Mouse (Mus musculus) frontal cortex, adult (tissue): ENCODE results near the gene Snx19.

Source experiments
- ATAC-seq: cut with Nextera tagmentation; 2 replicates; pipeline ENCODE4 v1.9.2; 2017; ENCODE audit warnings: mild to moderate bottlenecking, moderate library complexity, mixed read lengths; ENCODE audit not compliant: low TSS enrichment

The Snx19 gene

GRCm38 (mm10) chr9:30426882-30427632 lies at the start of gene Snx19:
Gene Snx19, plus strand, starts transcription at chr9:30427108.
- ATAC-seq, result peak; percentile 92

- ATAC-seq, result no peak
These were observed 26.1 kb upstream of the Snx19 start for GRCm38 (mm10) chr9:30400771-30401170.

DNA sequence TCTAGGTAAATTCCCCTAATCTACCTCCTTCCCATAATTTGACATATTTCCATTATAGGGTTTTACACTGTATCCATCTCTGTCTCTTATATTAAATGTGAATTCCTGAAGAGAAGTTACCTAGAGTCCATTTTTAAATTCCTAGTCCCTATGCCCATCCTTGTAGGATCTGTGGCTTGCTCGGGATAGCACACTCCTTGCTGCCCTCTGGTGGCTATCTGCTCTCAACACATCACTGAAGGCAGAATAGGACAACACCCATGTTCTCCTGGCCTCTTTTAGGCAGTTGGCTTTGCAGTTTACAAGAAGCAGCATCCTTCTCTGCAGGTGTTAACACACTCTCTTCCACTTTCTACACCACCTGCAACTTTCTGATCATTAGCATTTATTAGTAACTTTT lies 4.0 kb upstream of the Snx19 start:
- ATAC-seq, result peak; percentile 77

DNA sequence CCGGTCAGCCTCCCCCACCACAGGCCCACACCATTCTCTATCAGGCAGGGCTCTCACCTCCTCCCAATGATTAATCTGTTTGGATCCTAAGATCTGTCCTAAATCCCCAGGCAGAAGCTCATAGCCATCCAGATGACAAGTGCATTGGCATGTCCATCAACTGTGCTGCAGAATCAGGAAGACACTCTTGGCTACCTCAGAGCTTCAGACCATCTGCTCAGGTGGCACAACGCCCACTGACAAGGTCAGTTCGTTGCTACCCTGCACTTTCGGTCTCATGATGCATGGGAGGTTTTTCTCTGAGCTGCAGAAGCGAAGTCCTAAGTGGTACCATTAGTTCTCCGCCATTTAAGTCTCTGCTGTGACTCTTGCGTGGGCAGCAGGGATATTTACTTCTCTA lies 1.7 kb upstream of the Snx19 start:
- ATAC-seq, result no peak

- no peak for ATAC-seq
These were observed 1.3 kb downstream of the Snx19 start for GRCm38 (mm10) chr9:30428231-30428630.

GRCm38 (mm10) chr9:30430447-30430846 lies 3.5 kb downstream of the Snx19 start:
- no peak for ATAC-seq

GRCm38 (mm10) chr9:30431909-30432308 lies 5.0 kb downstream of the Snx19 start:
- no peak for ATAC-seq

GRCm38 (mm10) chr9:30433914-30434313 lies 7.0 kb downstream of the Snx19 start:
- no peak for ATAC-seq

DNA sequence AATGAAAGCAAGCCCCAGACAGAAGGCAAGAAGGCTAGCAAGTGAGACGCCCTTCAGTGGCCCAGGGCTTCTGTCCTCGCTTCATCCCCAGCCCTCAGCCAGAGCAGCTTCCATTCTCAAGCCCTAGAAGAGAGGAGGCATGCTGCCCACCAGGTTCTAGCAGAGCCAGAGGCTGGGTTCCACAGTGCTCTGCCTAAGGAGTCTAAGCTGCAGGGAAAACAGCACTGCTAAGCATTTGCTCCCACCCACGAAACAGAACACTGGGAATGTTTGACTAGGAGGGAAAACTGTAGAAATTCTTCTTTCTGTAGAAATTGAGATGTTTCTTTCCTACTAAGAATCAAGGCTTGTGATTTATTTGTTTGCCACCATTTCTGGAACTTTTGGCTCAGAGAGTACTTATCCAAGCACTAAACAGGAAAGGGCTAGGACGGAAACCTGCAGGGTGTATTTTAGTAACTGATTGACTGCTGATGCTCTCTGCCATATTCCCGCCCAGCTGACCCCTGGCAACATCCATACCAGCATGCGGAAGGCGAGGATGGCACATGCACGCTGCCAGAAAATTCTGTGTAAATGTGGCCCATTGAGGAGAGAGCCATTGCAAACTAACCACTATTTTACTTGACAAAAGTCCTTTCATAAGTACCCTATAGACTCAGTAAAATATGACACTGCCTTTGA lies 9.1 kb downstream of the Snx19 start:
- ATAC-seq, result peak; percentile 88

- ATAC-seq, result peak; percentile 91
These were observed 11.6 kb downstream of the Snx19 start for GRCm38 (mm10) chr9:30438505-30438904.

DNA sequence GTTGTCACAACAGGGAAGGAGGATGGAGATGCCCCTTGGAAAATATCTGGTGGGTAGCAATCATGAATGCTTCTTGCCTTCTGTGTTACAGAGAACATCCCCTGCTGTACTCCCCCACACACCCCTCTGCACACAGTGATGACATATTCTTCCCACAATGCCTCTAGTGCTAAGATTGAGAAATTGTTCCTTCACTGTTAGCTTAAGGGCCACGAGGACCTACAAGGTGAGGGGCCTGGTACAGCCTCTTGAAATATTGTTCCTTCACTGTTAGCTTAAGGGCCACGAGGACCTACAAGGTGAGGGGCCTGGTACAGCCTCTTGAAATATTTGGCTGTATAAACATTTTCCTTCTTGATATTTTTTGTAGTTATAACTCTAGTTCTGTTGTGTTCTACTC lies 14.9 kb downstream of the Snx19 start:
- no peak for ATAC-seq

GRCm38 (mm10) chr9:30445232-30446085 lies 18.6 kb downstream of the Snx19 start:
- peak; percentile 31 for ATAC-seq

DNA sequence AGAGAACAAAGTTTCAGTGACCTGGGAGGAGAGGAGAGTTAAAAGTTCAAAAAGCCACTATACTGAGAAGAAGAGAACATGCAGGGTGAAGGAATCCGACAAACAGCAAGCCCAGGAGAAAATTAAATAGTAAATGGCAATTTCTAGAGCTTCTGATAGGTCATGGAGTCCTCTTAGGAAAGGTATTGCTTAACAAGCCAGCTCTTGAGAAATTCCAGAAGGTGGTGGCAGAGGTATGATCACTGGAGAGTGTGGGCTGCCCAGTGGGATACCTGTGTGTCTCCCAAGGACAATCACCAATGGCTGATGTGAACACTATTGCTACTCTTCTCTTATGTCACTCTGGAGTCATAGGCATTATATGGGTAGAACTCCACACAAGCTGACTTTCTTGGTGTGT lies 19.2 kb downstream of the Snx19 start:
- ATAC-seq, result no peak

GRCm38 (mm10) chr9:30448459-30448858 lies 21.6 kb downstream of the Snx19 start:
- ATAC-seq, result peak; percentile 75; the same call in 1 of the 2 replicates

DNA sequence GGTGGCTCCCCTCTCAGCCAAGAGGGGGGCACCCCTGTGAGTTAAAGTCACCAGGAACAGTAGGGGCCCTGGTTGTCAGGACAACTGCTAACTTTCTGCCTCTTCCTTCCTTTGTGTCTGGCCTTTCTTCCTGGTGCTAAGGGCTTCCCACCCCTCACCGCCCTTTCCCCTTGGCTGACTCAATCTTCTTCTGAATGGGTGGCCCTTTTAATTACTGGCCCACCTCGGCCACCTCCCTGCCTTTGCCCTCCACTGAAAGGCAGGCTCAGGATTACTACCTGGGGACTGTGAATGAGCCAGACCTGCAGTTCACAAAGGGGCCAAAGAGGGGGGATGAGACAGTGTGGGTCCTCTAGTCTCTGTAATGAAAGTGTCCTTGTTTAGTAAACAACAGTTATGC lies 23.0 kb downstream of the Snx19 start:
- ATAC-seq, result no peak

DNA sequence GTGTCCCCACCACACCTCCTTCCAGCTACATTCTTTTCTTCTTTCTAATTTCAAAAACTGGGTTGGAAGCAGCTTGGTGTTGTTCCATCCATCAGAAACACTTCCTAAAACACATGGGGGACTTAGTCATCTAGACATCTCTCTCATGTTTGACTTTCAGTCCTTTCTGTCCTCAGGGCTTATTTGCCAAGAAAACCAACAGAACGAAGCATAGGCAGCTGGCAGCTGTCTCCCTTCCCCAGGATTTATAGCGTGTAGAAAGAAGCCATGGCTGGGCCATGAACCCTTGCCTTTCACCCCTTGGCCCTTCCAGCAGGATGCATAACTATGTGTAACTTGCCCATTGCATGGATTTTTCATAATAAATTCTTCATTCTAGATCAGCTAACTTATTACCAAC lies 23.9 kb downstream of the Snx19 start:
- ATAC-seq, result no peak

- no peak for ATAC-seq
These were observed 27.6 kb downstream of the Snx19 start for GRCm38 (mm10) chr9:30454527-30454926.

GRCm38 (mm10) chr9:30456250-30456649 lies 29.3 kb downstream of the Snx19 start:
- no peak for ATAC-seq

DNA sequence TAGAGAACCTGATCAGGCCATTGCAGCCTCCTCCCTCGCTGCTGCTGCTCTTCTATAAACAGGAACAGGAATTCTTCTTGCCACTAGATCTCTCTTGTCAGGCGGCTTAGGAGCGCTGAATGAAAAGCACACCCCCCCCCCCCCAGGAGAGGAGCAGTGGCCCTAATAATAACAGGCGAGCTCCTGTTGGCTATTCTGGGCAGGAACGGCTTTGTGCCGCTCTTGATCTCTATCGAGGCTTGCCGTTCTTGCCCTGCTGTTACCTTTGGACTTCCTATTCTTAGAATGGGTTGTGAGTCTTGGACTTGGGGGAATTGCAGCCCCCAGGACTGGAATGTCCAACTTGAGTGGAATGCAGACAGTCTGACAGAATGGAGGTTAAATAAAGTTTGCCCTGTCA lies 33.6 kb downstream of the Snx19 start:
- ATAC-seq, result no peak

DNA sequence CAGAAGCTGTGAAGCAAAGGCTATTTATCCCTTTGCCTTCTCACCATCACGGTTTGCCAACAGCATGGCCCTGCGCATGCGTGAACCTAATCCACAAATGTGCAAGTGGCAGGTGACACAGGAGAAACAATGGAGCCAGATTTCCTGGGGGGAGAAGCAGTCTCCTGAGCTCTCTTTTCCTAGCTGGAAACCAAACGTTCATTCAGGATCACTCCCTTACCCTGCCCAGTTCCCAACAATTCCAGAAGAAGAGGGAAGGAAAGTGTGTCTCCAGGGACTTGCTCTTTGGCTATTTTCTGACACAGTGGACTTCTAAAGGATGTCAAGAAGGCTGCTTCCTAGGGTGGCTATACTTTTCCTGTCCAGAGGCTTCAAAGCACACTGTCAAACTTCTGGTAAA lies 37.8 kb downstream of the Snx19 start:
- no peak for ATAC-seq

GRCm38 (mm10) chr9:30480043-30480442 lies 53.1 kb downstream of the Snx19 start:
- 0 out of 2 replicates have a peak, but pooled peaks have one; percentile 15 for ATAC-seq

- peak; percentile 96 for ATAC-seq
These were observed 53.6 kb downstream of the Snx19 start for GRCm38 (mm10) chr9:30480464-30480863.
